Mouse (Mus musculus) cerebellum, postnatal 4 days (tissue): ENCODE data around the gene Ghr.

Source experiments
- DNase-seq, 2 experiments: peaks; one replicate each; pipeline ENCODE4 v3.0.0; 2022; ENCODE audit warnings: low spot score in 2 of 2, mixed read lengths in 1 of 2

The Ghr gene

GRCm38 (mm10) chr15:3383788-3384187, 199.5 kb downstream of the Ghr start:
- DNase-seq: no peak

GRCm38 (mm10) chr15:3381413-3381812, 201.9 kb downstream of the Ghr start:
- DNase-seq: no peak

- DNase-seq: no peak
Observed at GRCm38 (mm10) chr15:3368261-3368832, 214.9 kb downstream of the Ghr start.

DNA sequence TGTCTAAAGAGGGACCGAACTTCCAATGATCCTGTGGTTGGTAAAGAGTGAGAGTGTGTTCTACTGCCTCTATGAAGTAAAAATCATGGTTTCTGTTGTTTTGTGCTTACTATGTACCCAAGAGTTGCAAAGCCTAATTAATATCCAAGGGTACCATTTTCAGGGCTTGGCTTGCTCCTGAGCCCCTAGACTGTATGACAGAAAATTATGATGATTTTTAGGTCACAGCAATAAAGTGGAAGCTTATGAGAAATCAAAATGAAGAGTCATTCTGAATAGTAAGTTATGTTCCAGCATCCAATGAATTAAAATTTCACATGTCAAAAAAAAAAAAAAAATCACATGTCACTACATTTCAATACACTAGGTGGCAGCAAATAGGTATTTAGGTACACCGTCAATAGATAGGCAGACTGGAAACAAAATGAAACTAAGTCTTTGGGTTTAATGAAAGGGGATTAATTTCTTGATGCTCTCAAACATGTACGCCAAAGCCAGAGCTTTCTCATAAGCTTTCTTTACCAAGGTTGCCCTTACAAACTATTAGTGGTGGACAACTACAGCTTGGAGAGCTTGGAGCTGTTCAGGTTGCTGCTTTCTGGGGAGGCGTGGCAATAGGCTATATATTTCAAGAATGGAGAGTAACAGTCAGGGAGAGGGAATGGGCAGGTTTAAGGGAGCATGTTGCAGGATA, 227.1 kb downstream of the Ghr start:
- no peak for DNase-seq

DNA sequence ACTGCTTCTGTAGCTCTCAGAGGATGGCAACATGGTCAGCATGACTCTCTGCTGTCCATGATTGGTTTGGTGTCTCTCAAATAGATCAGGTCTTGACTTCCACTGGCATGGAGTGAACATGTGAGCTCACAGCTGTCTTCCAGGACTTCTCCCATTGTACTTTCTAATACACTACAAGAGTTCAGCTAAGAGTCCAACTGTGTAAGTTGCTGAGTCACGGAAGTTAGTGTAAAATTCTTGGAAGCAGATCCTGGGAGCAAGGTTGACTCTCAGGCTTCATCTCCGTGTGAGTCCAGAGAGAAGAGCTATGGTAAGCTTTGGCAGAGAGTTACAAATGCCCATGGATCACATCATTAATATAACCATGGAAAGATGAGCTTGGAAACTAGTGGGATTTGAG, 229.6 kb downstream of the Ghr start:
- no peak for DNase-seq

DNA sequence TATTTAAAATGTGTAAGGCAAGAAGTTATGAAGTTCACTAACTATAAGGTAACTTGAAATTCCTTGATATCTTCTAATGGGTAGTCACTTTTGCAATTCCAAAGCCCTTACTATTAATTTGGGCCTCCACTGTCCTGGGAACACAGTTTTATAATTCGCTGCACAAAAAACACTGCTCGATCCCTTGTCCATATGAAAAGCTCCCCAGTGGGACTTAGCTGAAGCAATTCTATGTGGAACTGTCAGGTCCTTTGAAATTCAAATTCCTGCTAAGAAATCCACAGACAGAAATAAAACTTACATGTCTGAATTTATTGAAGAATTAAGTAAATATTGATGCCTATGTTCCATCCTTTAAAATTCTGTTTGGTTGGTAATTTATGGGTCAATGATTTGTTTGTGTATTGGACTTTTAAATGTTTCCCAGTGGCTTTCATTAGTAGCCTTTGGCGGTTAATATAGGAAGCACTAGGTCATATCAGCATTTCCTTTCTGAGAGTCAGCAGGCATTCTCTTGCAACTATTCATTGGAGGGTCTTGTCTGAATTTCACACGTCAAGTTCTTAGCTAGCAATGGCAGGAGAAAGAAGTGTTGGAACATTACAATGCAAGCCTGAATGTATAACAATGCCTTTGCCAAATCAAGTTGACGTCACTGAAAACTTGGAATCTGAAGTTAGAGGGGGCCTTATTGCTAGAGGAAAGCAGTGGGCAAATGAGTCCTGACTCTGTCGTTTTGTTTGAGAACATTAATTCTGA, 233.8 kb downstream of the Ghr start:
- DNase-seq: no peak

DNA sequence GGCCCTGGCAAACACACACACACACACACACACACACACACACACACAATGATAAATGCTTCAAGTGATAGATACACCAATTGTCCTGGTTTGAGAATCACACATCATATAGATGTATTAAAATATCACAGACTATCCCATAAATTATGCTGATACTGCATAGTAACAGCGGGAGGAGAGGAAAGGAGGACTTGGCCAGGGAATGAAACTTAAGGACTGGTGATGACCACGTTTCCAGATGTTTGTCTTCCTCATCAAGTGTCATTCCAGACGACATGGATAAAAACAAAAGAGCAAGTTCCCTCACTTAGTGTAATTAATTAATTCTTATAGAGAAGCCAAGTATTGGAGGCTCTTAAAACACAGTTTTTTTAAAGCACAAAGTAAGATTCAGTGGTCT, 236.6 kb downstream of the Ghr start:
- no peak for DNase-seq

- DNase-seq: no peak
Observed at GRCm38 (mm10) chr15:3344555-3344954, 238.7 kb downstream of the Ghr start.

GRCm38 (mm10) chr15:3341806-3342582, 241.3 kb downstream of the Ghr start:
- peak in 1 of 2 experiments; percentile 55 for DNase-seq

DNA sequence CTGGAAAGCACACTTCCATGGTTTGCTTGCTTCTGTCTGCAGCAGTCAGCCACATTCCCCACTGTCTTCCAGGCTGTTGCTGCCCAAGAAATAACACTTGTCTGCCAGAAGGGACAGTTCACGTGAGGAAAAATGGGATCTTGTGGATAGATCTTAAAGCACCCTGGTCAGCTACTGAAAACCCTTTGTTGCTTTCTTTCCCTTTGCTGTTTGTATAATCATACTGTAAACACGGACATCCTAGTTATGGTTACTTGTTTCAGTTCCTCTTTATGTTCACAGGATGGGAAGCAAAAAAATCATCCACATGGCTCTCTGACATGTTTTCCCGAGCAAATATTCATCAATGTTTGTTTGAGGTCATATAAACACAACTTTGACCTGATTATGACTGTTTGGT, 243.4 kb downstream of the Ghr start:
- no peak for DNase-seq

- no peak for DNase-seq
Observed at GRCm38 (mm10) chr15:3332517-3332916, 250.8 kb downstream of the Ghr start.

- DNase-seq: no peak
Observed at GRCm38 (mm10) chr15:3331813-3332212, 251.5 kb downstream of the Ghr start.

GRCm38 (mm10) chr15:3330291-3330690, 253.0 kb downstream of the Ghr start:
- no peak for DNase-seq

- no peak for DNase-seq
Observed at GRCm38 (mm10) chr15:3323041-3323440, 260.3 kb downstream of the Ghr start.

GRCm38 (mm10) chr15:3319929-3320328, 263.4 kb downstream of the Ghr start:
- no peak for DNase-seq

GRCm38 (mm10) chr15:3316617-3317016, 266.7 kb downstream of the Ghr start:
- no peak for DNase-seq

DNA sequence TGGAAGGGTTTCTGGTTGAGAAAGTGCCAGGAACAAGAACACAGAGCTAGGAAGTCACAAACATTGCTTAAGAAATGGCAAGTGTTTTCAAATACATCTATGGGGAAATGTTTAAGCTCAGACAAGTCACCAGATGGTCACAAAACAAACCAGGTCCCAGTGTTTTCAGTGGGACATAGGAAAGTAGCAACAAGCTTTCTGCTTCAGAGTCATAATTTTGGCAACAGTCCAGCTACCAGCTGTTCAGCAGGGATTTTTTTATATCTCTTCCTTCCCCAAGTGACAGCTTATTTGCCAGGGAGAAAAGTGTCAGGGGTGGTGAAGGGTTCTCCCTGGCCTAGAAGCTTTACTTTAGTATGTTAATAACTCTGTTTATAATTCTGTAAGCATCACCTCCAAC, 270.4 kb downstream of the Ghr start:
- no peak for DNase-seq

- DNase-seq: no peak
Observed at GRCm38 (mm10) chr15:3309856-3310255, 273.4 kb downstream of the Ghr start.

DNA sequence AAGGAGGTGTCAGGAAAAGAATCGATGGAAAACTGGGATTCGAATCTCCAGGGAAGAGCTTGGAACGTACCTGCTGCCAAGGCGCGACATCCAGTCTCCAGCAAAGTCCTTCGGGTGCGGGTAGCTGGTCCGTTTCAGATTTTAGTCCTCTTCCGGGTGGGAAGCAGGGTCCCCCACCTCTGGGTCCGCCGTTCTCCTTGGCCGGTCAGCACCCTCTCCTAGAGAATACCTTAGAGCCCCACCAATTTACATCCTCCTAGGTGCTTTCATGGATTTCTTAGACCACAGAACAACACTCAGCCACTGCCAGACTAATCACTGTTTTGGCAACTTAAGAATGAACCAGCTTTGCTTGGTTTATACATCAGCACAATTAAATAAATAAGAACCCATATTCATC, 279.9 kb downstream of the Ghr start, which contains the start of gene Ccdc152:
Gene Ccdc152 (minus strand): TSS at position 101 of the 400 bp plus-strand sequence.
- no peak for DNase-seq

DNA sequence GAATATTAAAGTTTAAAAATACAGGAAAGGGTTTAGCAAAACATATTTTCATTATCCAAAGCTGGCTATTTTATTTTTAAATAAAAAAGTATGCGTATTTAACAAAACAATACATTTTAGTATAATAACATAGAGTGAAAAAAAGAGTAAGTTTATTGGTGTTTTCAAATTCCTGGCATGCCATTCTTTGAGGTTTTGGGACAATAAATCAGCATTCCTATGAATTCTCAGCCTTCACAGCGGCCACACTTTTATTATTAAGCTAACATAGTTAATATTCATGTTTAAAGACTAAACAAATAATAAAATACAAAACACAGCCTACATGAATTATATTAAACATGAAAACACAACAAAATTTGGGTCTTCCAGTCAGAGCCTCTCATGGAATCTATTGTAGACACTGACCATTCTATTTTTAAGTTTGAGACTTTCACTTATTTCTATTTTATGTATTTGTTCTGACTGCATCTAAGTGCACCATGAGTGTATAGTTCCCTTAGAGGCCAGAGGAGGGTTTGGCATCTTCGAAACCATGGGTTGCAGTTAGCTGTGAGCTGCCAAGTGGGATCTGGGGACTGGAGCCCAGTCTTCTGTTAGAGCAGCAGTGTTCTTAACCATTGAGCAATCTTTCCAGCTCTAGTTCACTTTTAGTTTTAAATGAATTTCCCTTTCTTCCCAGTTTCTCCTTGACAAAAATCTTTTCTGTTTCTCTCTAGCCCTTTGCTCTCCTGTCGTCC, 282.8 kb downstream of the Ghr start:
- no peak for DNase-seq

DNA sequence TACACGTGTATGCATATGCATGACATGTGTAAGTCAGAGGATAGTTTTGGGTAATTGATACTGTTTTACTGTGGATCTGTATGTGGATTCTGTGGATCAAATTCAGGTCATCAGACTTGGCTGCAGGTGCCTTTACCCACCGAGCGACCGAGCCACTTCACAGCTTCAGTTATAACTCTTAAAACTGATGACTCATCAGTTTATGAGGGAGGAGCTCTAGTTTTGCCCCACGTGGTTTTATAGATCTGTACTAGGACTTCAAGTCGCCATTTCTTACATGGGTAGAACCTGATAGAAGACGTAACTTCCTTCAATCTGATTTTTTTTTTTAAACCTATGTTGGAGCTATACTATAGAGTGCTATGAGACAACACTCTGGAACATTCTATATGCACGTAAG, 285.7 kb downstream of the Ghr start:
- DNase-seq: no peak
